Mouse (Mus musculus) midbrain, embryonic 15.5 days (tissue): ENCODE results near the gene Neurl4. TPM values are rescaled to one million over a fixed set of nuclear protein-coding genes. Genes with fewer than 3 reads are reported as not detected.

Source experiments
- ATAC-seq: fragments of 200-750 bp; cut with Nextera tagmentation; replicated peaks from 2 replicates; pipeline ENCODE4 v1.8.0; 2017; ENCODE audit warnings: moderate TSS enrichment
- H3K27ac ChIP-seq: fragments of 300-500 bp; sonication (generic); 2 replicates; pipeline ENCODE4 v1.5.1; 2015; ENCODE audit warnings: mild to moderate bottlenecking, inconsistent platforms
- H3K27me3 ChIP-seq: fragments of 300-500 bp; sonication (generic); replicated peaks from 2 replicates; pipeline ENCODE4 v1.6.1; 2015; ENCODE audit warnings: inconsistent platforms
- H3K36me3 ChIP-seq: fragments of 300-500 bp; sonication (generic); replicated peaks from 2 replicates; pipeline ENCODE4 v1.6.1; 2015; ENCODE audit warnings: inconsistent platforms
- H3K4me1 ChIP-seq: fragments of 300-500 bp; sonication (generic); 2 replicates; pipeline ENCODE4 v1.6.1; 2015; ENCODE audit warnings: inconsistent platforms
- H3K4me2 ChIP-seq: fragments of 300-500 bp; sonication (generic); 2 replicates; pipeline ENCODE4 v1.6.1; 2015; ENCODE audit warnings: inconsistent platforms, mild to moderate bottlenecking, moderate library complexity
- H3K4me3 ChIP-seq: fragments of 300-500 bp; sonication (generic); 2 replicates; pipeline ENCODE4 v1.5.1; 2015; ENCODE audit warnings: mild to moderate bottlenecking, inconsistent platforms
- H3K9ac ChIP-seq: fragments of 300-500 bp; sonication (generic); 2 replicates; pipeline ENCODE4 v1.6.1; 2015; ENCODE audit warnings: mild to moderate bottlenecking, inconsistent platforms
- H3K9me3 ChIP-seq: fragments of 300-500 bp; sonication (generic); 2 replicates; pipeline ENCODE4 v1.6.1; 2016; ENCODE audit warnings: inconsistent platforms
- WGBS: fragments of 180-500 bp; shearing (Covaris S2); methylation state at CpG from one replicate; pipeline ENCODE4 v1.1.7; 2015; ENCODE audit warnings: mixed read lengths; 5-methylcytosine and 5-hydroxymethylcytosine counted together
- polyA plus RNA-seq: library from polyadenylated mRNA; unstranded; fragments of >200 nt; fragmentation: Nextera tagmentation; extraction: Ambion mirVana; gene quantifications from 2 replicates; pipeline ENCODE4 v1.2.1, GENCODE M21; 2015

The Neurl4 gene
- polyA plus RNA-seq, 1 experiment from 2014 or later: 23.2 TPM

GRCm38 (mm10) chr11:69931769-69932168, 30.9 kb downstream of the Neurl4 start:
- no peaks in the 10 kb centered on the region for H3K36me3 ChIP-seq
- peaks cover 13% of the 10 kb centered on the region for H3K27me3 ChIP-seq
- no peak overlapping the region for H3K4me3 ChIP-seq
- no peak overlapping the region for H3K9ac ChIP-seq
- H3K4me1 ChIP-seq: peaks cover 18% of the 10 kb centered on the region
- no peak overlapping the region for H3K4me2 ChIP-seq
- 74% methylated on average over 8 of the region's 8 CpGs for WGBS
- ATAC-seq: no peak
- no peaks in the 10 kb centered on the region for H3K9me3 ChIP-seq
- H3K27ac ChIP-seq: no peak overlapping the region

- Histone ChIP-seq H3K27ac (no peak overlapping the region), H3K4me3 (no peak overlapping the region), H3K4me2 (no peak overlapping the region), H3K27me3 (peaks cover 18% of the 10 kb centered on the region), H3K9me3 (no peaks in the 10 kb centered on the region), H3K4me1 (peaks cover 23% of the 10 kb centered on the region), H3K9ac (no peak overlapping the region), H3K36me3 (no peaks in the 10 kb centered on the region)
- WGBS: 36% methylated on average over 3 of the region's 3 CpGs
- no peak for ATAC-seq
These were observed 31.4 kb downstream of the Neurl4 start for GRCm38 (mm10) chr11:69932254-69932653.

GRCm38 (mm10) chr11:69933066-69933465, 32.2 kb downstream of the Neurl4 start:
- Histone ChIP-seq H3K27me3 (peaks cover 26% of the 10 kb centered on the region), H3K4me3 (no peak overlapping the region), H3K4me2 (no peak overlapping the region), H3K9me3 (no peaks in the 10 kb centered on the region), H3K27ac (no peak overlapping the region), H3K36me3 (no peaks in the 10 kb centered on the region), H3K9ac (no peak overlapping the region), H3K4me1 (peaks cover 23% of the 10 kb centered on the region)
- 80% methylated on average over 4 of the region's 4 CpGs for WGBS
- no peak for ATAC-seq

- H3K4me2 ChIP-seq: peak overlapping the region; percentile 38
- H3K4me3 ChIP-seq: no peak overlapping the region
- no peaks in the 10 kb centered on the region for H3K36me3 ChIP-seq
- no peaks in the 10 kb centered on the region for H3K9me3 ChIP-seq
- peaks cover 23% of the 10 kb centered on the region for H3K4me1 ChIP-seq
- no peak overlapping the region for H3K9ac ChIP-seq
- 0 out of 2 replicates have a peak, but pooled peaks have one; percentile 25 for ATAC-seq
- H3K27me3 ChIP-seq: peaks cover 27% of the 10 kb centered on the region
- WGBS: 1% methylated on average over 18 of the region's 18 CpGs
- H3K27ac ChIP-seq: no peak overlapping the region
These were observed 33.3 kb downstream of the Neurl4 start for GRCm38 (mm10) chr11:69934169-69934568.

- H3K9me3 ChIP-seq: no peaks in the 10 kb centered on the region
- 18% methylated on average over 6 of the region's 6 CpGs for whole genome bisulfite sequencing
- peak overlapping the region; percentile 100 for H3K4me2 ChIP-seq
- no peak overlapping the region for H3K27ac ChIP-seq
- H3K27me3 ChIP-seq: peaks cover 30% of the 10 kb centered on the region
- no peaks in the 10 kb centered on the region for H3K36me3 ChIP-seq
- H3K4me1 ChIP-seq: peaks cover 23% of the 10 kb centered on the region
- no peak for ATAC-seq
- H3K4me3 ChIP-seq: no peak overlapping the region
- no peak overlapping the region for H3K9ac ChIP-seq
These were observed 33.8 kb downstream of the Neurl4 start for GRCm38 (mm10) chr11:69934681-69935080.

GRCm38 (mm10) chr11:69935137-69935879, 34.4 kb downstream of the Neurl4 start, which contains the start of gene Ybx2:
Gene Ybx2, plus strand, starts transcription at chr11:69935796.
- ATAC-seq: peak; percentile 93

GRCm38 (mm10) chr11:69936156-69936555, 35.3 kb downstream of the Neurl4 start:
- peak overlapping the region; percentile 40 for H3K9ac ChIP-seq
- H3K27me3 ChIP-seq: peaks cover 30% of the 10 kb centered on the region
- no peaks in the 10 kb centered on the region for H3K9me3 ChIP-seq
- ATAC-seq: peak; percentile 11; the same call in 1 of the 2 replicates
- peak overlapping the region; percentile 39; the same call in 1 of the 2 replicates for H3K27ac ChIP-seq
- H3K4me1 ChIP-seq: peaks cover 23% of the 10 kb centered on the region
- WGBS: 1% methylated on average over 30 of the region's 30 CpGs
- no peaks in the 10 kb centered on the region for H3K36me3 ChIP-seq
- H3K4me2 ChIP-seq: peak overlapping the region; percentile 100
- H3K4me3 ChIP-seq: peak overlapping the region; percentile 63

More at GRCm38 (mm10) chr11:69935137-69935879, 34.4 kb downstream of the Neurl4 start, which contains the start of gene Ybx2:
- H3K27me3 ChIP-seq: peaks cover 30% of the 10 kb centered on the region
- peak within 1 kb of the TSS; percentile 39; the same call in 1 of the 2 replicates for H3K27ac ChIP-seq
- peak within 1 kb of the TSS; percentile 100 for H3K4me2 ChIP-seq
- no peaks in the 10 kb centered on the region for H3K36me3 ChIP-seq
- H3K9ac ChIP-seq: peak within 1 kb of the TSS; percentile 40
- no peaks in the 10 kb centered on the region for H3K9me3 ChIP-seq
- H3K4me1 ChIP-seq: peaks cover 23% of the 10 kb centered on the region
- WGBS: 3% methylated on average over 37 of the region's 62 CpGs
- H3K4me3 ChIP-seq: peak within 1 kb of the TSS; percentile 63

GRCm38 (mm10) chr11:69936714-69937347, 36.0 kb downstream of the Neurl4 start:
- no peaks in the 10 kb centered on the region for H3K36me3 ChIP-seq
- H3K27ac ChIP-seq: no peak overlapping the region
- peak overlapping the region; percentile 100 for H3K4me2 ChIP-seq
- H3K9ac ChIP-seq: 0 out of 2 replicates have a peak overlapping the region, but pooled peaks have one; percentile 40
- WGBS: 40% methylated on average over 9 of the region's 9 CpGs
- H3K27me3 ChIP-seq: peaks cover 30% of the 10 kb centered on the region
- H3K4me1 ChIP-seq: peaks cover 23% of the 10 kb centered on the region
- H3K9me3 ChIP-seq: no peaks in the 10 kb centered on the region
- no peak for ATAC-seq
- H3K4me3 ChIP-seq: peak overlapping the region; percentile 63; the same call in 1 of the 2 replicates

- Histone ChIP-seq H3K4me2 (no peak overlapping the region), H3K27me3 (peaks cover 30% of the 10 kb centered on the region), H3K27ac (no peak overlapping the region), H3K4me3 (no peak overlapping the region), H3K9me3 (no peaks in the 10 kb centered on the region), H3K4me1 (peaks cover 23% of the 10 kb centered on the region), H3K9ac (no peak overlapping the region), H3K36me3 (no peaks in the 10 kb centered on the region)
- no peak for ATAC-seq
- WGBS: 37% methylated on average over 4 of the region's 4 CpGs
These were observed 36.5 kb downstream of the Neurl4 start for GRCm38 (mm10) chr11:69937385-69937784.

GRCm38 (mm10) chr11:69937834-69938233, 37.0 kb downstream of the Neurl4 start:
- Histone ChIP-seq H3K4me3 (no peak overlapping the region), H3K9ac (no peak overlapping the region), H3K27ac (no peak overlapping the region), H3K36me3 (no peaks in the 10 kb centered on the region), H3K27me3 (peaks cover 30% of the 10 kb centered on the region), H3K4me1 (peaks cover 23% of the 10 kb centered on the region), H3K9me3 (no peaks in the 10 kb centered on the region), H3K4me2 (no peak overlapping the region)
- no peak for ATAC-seq
- WGBS: 66% methylated on average over 5 of the region's 5 CpGs

- Histone ChIP-seq H3K4me1 (peaks cover 23% of the 10 kb centered on the region), H3K4me2 (no peak overlapping the region), H3K27me3 (peaks cover 30% of the 10 kb centered on the region), H3K36me3 (no peaks in the 10 kb centered on the region), H3K9me3 (no peaks in the 10 kb centered on the region), H3K27ac (no peak overlapping the region), H3K4me3 (no peak overlapping the region), H3K9ac (no peak overlapping the region)
- no peak for ATAC-seq
- WGBS: 23% methylated on average over 9 of the region's 9 CpGs
These were observed 37.6 kb downstream of the Neurl4 start for GRCm38 (mm10) chr11:69938401-69938979.

GRCm38 (mm10) chr11:69939181-69939580, 38.3 kb downstream of the Neurl4 start:
- Histone ChIP-seq H3K9ac (no peak overlapping the region), H3K4me1 (peaks cover 23% of the 10 kb centered on the region), H3K9me3 (no peaks in the 10 kb centered on the region), H3K4me2 (no peak overlapping the region), H3K27me3 (peaks cover 30% of the 10 kb centered on the region), H3K4me3 (no peak overlapping the region), H3K27ac (no peak overlapping the region), H3K36me3 (no peaks in the 10 kb centered on the region)
- 68% methylated on average over 5 of the region's 5 CpGs for WGBS
- ATAC-seq: no peak
